Mouse (Mus musculus) small intestine, adult 2 months (tissue): Measurements from ENCODE around the gene Zfp638.
"Not testable (repeated sequence)": the region's sequence is repeated elsewhere in the genome, so short reads cannot be mapped to it uniquely, and the experiment has no call there.

Experiments
- CTCF ChIP-seq: fragments of 200-500 bp; IDR thresholded peaks from 2 replicates; pipeline ENCODE4 v1.5.1; 2012; ENCODE audit warnings: low read depth, mild to moderate bottlenecking, control low read depth, inconsistent platforms, low read length, moderate library complexity, mixed read lengths; ENCODE audit not compliant: insufficient replicate concordance, insufficient read length; ENCODE audit errors: extremely low read depth
- POLR2A ChIP-seq: fragments of 200-500 bp; IDR thresholded peaks from 2 replicates; pipeline ENCODE4 v1.6.1; 2012; ENCODE audit warnings: low read depth, mild to moderate bottlenecking, control low read depth, inconsistent platforms, low read length, moderate library complexity

DNA sequence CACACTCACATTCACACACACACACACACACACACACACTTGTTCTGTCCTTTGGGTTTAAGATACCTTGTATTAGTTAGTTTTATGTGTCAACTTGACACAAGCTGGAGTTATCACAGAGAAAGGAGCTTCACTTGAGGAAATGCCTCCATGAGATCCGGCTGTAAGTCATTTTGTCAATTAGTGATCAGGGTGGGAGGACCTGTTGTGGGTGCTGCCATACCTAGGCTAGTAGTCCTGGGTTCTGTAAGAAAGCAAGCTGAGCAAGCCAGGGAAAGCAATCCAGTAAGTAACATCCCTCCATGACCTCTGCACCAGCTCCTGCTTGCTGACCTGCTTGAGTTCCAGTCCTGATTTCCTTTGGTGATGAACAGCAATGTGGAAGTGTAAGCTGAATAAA, 34.5 kb upstream of the Zfp638 start:
- not testable (repeated sequence) for TF ChIP-seq CTCF, POLR2A
